Mouse (Mus musculus) right cerebral cortex, adult 18-20 months (tissue): Measurements from ENCODE around the gene Narfl.

Source experiments
- DNase-seq: peaks from one replicate; pipeline ENCODE4 v3.0.0; 2022; ENCODE audit warnings: mixed read lengths

Narfl gene

GRCm38 (mm10) chr17:25831451-25832281, 58.1 kb downstream of the Narfl start:
- no peak for DNase-seq

- DNase-seq, result peak; percentile 99
Measured at GRCm38 (mm10) chr17:25832436-25833290, 59.1 kb downstream of the Narfl start.
